Mouse (Mus musculus): ENCODE results near the gene Sertad2.

The Sertad2 gene

DNA sequence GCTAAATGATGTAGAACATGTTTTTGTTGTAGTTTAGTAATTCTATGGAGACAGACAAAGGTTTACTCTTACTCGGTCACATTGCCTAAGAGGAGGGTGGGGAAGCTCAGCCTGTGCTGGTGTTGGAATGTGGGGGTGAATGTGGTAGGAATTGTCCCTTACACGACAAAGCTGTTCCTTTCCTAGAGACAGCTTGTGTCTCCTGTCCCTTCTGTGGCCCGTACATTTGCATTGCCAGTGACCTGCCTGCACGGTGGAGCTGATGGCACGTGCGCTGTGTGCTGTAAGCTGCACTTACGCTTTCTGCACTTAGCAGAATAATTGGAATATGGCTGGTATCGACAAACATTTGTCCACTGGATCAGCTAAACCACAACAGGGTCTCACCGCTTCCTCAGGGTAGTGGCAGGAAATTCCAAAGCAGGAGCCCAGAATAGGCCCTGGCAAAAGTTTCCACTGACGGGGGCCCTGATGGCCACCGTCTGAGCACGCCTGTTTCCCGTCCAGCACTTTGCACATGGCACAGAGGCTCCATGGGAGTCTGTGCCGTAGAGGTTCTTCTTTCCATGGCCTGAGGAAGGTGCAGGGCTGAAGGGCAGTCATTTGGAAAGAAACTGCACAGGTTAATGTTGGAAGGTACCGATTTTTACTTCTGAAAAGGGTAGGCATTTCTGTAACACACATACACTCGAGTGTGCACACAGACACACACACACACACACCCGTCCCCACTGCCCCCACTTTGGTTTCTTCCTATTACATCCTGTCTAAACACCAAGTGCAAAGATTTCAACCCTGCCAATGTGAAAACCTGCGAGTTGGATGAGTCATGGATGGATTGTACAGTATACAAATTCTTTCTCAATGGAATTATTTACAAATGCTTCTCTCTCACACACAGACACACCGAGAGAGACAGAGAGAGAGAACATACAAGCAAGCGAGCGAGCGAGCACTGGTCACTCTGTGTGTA, 51.5 kb downstream of the Sertad2 start:
- CTCF ChIA-PET = no interaction called here

DNA sequence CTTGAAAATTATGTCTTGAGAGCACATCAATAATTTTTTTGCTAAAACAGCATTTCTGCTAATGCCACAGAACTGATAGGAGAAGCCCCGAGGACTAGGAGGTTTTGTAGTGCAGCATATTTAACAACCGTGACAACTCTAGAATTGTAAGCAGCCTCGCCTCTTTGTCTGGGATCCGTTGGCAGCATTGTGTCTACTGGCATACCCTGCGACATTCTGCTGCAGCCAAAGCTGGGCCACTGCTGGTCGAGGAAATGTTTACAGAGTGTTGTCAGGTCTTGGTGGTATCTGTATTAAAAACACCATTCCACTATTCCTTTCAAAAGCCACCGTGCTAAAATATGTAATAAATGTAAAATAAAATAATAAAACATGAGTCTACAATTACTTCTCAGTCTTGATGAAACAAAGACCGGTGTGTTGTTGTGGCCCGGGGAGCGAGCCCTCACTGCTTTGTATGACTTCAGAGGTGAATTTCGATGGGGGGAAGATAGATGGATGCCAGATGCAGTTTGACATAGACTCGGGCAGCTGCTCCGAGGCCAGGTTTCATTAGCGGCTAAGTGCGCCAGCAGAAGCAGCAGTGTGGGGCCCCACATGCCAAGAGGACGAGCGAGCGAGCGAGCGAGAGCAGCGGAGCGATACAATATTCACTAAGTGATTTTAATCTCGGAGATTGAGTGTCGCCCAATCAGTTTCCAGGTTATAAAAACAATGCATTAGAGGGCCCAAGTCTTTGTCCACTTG, 60.2 kb downstream of the Sertad2 start:
- CTCF ChIA-PET = no interaction called here

DNA sequence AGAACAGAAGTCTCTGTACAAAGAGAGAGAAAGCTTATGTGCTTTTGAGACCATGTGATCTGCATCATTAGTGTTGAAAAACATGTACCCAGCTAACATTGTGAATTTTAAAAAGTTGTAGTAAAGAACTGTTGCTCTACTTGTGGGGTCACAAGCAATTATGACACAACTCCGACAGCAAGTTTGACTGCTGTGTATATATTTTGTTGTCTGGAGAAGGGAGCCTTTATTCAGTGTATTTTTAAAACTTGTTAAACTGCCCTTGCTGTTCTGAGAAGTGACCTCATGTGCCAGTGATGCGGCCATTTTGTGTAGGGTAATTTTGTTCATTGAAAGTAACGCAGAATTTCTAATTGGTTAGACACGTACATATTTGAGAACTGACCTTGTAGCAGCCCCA, 61.1 kb downstream of the Sertad2 start:
- CTCF ChIA-PET = no interaction called here

DNA sequence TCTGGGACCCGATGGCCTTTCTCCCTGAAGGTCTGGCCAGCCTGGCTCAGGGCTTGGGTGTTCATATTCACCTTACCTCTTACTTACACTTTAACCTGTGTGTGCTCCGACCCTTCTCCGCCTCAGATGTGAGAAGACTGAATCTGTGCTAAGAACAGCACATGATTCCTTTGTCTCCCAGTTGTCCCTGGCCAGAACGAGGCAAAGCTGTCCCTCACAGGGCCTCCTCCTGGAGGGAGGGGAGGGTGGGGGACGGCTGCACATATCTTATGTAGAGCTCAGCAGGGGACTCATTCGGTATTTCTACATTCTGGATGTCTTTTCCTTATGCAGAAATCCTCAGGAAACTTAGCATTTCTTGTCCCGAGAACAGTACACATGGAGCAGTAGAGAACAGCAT, 62.6 kb downstream of the Sertad2 start:
- CTCF ChIA-PET = no interaction called here

DNA sequence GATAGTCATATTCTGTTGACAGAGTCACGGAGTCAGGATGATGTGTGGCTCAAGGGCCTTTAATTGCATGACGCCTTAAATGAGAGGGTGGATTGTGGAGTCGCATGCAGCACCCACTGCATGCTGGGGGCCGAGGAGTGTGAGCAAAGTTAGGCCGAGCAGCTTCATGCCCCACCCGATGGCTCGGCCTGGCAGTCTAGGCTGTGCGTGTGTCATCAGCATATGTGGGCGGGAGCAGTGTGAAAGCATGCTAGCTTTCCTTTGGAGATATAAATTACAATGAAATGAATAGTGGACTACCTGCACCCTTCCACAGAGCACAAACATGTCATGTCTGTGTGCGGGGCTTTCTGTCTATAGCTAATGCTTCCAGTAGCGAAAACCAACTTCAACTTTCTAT, 65.4 kb downstream of the Sertad2 start:
- CTCF ChIA-PET = no interaction called here

DNA sequence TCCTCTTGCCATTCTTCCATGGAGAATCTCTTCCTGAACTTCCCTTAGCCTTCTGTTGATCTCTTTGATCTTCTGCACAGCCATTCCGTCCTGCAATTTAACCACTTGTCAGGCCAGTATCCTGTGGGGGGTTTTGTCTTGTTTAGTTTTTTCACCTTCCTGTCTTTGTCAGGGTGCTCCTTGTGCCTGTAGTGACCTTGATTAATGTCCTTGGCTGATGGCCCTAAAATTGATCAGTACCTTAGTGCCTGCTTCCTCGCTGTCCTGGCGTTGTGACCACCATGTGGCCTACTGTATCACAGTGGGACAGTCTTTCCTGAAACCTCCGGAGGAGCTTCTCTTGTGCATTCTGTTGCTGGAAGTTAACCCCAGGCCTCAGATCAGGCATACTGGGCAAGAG, 70.2 kb downstream of the Sertad2 start:
- CTCF ChIA-PET = interaction anchor here (0.7 kb wide), 1 partner anchor 165 kb away, joined by 4 read pairs; no protein-coding TSS in a partner anchor

DNA sequence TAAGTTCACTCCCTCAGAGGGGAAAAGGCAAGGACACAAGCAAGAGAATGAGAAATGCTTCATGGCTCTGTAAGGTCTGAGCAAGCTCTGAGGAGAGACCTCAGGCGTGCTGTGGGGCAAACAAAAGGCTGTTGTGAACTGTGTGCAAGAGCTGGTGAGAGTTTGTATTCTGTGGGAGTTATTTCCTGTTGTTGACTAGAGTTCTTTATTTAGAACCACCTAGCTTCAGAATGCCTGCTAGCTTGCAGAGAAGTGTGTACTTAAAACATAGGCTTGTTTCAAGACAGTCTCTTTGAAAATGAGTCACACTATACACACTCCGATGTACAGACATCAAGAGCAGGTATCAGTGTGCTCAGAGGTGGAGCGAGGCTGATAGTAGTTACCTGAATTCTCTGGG, 73.0 kb downstream of the Sertad2 start:
- CTCF ChIA-PET = no interaction called here

DNA sequence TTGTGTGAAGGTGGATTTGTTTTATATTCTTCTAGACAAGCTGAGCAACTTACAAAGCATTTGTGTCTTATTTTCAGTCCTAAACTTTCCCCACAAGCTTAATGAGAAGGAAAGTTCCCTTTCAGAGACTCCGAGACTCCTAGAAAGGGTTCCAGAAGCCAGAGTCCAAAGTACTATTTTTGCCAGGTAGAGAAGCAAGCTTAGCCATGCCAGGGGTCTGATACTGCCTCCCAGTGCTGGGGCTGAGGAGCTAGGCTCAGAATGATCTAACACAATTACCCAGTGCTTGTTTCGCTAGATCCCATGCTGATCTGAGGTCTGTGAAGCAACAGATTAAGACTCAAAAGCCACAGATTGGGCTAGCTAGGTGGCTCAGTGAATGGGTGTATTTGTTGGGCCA, 84.1 kb downstream of the Sertad2 start:
- CTCF ChIA-PET = no interaction called here

DNA sequence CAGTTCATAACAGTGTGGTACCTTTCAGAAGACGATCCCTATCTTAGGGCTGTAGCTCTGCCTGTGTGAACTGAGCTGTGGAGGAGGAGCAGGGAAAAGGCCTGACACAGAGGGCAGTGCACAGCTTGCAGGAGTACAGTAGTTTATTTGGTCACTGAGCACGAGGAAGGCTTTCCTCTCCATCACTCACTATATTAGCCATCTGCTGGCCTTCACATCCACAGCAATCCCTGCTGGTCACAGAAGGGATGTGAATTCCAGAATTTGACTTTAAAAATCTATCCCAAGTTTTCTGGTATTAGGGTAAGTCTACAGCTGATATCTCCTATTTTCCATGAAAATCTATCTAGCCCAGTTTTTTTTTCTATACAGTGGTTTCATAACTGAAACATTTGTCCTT, 85.2 kb downstream of the Sertad2 start:
- CTCF ChIA-PET = interaction anchor here (0.9 kb wide), 1 partner anchor 10 kb away, joined by 3 read pairs; no protein-coding TSS in a partner anchor

DNA sequence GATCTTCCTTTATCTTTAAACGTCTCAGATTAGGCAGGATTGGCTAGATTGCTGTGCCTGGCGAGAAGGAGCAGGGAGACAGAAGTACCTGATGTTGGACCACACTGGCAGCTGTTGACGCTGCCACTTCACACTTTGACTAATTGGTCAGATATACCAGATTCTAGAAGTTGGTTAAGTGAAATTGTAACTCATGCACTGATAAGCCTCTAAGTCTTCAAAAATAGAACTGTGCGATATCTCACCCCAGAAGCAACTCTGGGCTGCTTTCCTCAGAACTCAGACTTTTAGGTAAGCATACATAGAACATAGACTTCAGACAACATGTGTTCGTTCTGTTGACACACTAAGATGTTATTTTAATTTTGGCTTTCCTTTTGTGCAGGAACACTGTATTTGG, 86.6 kb downstream of the Sertad2 start:
- CTCF ChIA-PET = interaction anchor here (1.2 kb wide), 1 partner anchor 8 kb away, joined by 3 read pairs; no protein-coding TSS in a partner anchor

DNA sequence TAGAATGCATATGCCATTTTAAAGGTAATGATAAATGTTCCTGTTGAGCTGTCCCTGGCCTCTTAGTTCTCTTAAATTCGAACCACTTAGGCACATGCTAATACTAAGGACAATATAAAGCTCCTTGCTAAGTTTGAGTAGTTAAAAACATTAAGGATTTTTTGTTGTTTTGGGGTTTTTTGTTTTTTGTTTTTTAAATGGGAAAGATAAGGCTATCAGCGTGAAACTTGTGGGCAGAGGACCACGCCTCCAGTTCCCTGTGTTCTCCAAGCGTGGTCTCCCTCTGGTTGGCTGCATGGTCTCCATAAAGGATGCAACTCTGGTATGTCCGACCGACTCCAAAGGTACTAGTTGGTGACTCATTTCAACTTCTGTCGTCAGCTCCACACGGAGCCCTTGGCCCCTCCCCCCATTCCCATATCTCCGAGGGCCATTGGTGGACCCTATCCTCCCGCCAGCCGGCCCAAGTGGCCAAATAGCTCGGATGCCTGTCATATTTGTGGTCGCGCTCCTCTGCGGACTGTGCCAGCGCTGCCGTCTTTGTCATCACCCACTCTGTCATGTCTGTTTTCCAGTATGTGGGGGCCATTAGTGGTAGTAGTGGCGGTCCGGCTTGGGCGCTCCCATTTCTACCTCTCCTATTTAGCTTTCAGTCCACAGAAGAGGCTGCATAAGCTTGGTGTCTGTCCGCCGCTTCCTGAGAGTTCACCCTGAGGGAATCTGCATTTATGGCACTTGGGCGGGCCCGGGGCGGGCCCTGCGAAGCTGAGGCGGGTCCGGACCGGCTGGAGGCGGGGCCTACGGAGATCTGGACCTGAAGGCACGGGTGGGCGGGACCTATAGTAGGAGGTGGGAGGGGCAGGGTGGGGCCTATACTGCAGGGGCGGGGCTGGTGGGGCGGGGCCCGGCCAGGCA, 88.2 kb downstream of the Sertad2 start:
- CTCF ChIA-PET = interaction anchor here (0.6 to 1.1 kb wide), 4 partner anchors 9 to 909 kb away, joined by 3 to 4 read pairs (median 4); no protein-coding TSS in a partner anchor

DNA sequence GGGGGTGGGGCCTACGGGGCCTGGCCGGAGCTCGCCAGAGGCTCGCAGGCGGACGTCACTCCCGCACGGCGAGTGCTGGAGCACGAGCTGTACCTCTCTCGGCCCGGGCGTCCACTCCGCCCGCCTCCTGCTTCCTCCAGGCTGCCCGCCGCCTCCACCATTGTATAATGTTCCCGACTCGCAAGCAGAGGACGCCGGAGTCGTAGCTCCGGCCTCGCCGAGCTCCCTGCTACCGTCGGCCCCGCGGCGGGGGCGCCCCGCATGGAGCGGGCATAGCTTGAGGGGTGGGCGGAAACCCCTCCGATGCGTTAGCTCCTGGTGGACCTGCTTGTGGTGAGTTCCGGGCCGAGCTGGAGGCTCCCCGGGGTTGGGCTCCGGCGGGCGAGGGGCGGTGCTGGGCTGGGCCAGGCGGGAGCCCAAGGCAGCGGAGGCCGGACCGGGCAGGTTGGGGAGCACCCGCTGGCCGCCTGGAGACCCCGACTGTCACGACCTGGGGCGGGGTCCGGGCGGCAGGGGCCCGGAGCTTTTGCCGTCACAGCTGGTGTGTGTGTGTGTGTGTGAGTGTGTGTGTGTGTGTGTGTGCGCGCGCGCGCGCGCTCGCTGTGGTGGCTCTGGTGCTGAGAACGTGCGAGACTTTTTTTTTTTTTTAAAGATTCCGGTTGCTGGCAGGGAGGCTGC, 89.0 kb downstream of the Sertad2 start:
- CTCF ChIA-PET = interaction anchor here (0.6 to 1.1 kb wide), 5 partner anchors 8 to 908 kb away, joined by 3 to 8 read pairs (median 3); no protein-coding TSS in a partner anchor

DNA sequence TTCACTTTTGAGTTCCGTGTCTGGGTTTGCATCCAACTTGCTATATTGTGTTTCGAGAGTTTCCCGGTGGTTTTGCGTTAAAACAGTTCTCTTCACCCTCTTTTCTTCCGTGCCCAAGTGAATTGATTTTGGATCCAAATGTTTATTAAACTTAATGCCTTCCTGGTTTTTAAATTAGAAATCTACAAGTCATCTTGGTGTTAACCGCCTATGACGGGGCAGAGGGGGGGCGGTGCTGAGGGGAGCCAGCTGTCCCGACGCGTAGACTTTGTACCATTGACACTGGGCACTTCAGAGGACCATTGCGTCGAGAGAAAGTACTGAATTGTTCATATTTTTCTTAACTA, 89.5 kb downstream of the Sertad2 start:
- CTCF ChIA-PET = interaction anchor here (0.7 kb wide), 2 partner anchors 182 to 384 kb away, joined by 3 to 8 read pairs; no protein-coding TSS in a partner anchor

DNA sequence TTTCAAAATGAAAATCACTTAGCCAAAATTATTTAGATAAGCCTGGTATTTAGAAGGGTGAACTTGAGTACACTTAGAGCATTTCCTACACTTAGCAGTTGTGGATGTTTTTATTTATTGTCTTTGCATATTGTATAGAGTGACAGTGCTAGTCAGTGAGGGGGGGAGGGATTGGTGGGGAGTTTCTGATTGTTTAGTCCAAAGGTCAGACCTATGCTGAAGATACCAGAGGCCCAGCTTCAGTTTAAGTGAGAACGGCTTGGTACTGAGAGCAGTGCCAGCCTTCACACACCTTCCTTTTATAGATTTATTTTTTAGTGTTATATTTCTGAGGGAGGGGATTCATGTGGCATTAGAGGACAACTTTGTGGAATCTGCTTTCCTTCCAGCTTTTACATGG, 91.5 kb downstream of the Sertad2 start:
- CTCF ChIA-PET = no interaction called here

DNA sequence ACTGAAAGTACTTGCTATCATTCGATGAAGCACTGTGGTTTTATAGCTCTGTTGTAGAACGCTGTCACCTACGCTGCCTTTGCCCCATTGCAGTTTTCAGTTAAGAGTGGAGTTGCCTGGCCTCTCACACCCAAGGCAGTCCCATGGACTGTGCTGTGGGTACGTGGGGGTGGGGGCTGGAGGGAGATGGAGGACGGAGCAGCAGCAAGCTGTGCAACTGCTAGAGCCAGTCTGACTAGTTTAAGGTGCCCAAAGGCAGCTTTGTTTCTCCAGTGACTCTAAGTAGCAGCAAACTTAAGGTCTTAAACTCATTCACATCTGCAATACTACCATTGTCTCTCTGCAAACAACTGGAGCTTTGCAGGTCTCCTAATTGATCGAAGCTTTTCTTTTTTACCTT, 92.6 kb downstream of the Sertad2 start:
- CTCF ChIA-PET = interaction anchor here (0.7 kb wide), 1 partner anchor 38 kb away, joined by 4 read pairs; no protein-coding TSS in a partner anchor

DNA sequence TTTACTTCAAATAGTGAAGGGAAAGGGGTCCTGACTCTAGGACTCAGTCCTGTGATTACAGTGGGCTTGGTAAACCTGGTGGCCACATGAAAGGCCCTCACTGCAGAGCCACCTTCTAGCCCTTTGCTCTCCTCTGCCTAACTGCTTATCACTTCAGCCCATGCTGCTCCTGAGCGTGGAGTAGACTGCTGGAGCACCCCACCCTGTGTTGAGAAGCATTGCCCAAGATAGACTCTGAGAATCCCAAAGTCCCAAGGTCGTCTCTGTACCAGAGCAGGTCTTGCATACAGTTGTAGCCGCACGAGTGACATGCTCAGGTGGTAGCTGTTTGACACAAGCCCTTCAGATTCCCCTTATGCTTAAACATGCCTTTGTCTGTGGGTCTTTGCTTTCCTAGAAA, 93.1 kb downstream of the Sertad2 start:
- CTCF ChIA-PET = interaction anchor here (0.7 kb wide), 1 partner anchor 38 kb away, joined by 4 read pairs; no protein-coding TSS in a partner anchor

DNA sequence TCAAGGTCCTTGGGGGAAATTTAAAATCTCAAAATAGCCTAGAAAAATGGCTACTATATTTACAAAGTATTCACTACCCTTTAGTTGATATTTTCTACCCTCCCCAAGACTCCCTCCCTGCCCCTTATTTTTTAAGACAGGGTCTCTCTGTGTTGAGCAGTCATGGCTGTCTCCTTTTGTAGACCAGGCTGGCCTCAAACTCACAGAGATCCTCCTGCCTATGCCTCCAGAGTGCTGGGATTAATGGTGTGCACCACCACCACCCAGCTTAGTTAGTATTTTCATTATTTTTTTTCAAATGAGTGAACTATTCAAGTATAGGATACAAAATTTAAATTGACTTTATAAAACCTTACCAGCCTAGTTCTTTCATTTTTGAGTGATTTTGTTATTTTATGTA, 94.0 kb downstream of the Sertad2 start:
- CTCF ChIA-PET = no interaction called here

DNA sequence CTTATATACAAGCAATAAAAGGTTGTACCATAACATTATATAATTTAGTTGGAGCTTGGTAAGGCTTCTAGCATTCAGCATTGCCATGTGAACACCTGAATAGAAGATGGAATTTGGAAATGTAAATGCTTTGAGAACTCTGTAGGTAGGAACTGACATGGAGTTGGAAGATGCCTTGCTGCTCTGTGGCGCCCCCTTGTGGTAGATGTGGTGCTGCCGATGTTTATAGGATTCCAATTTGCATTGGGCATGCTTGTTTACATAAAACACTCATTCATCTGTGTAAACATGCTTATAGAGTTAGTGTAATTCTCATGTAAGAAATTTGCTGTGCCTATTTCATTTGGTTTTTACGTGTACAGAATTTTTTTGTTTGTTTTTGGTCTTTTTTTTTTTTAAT, 95.8 kb downstream of the Sertad2 start:
- CTCF ChIA-PET = interaction anchor here (0.5 to 1.7 kb wide), 4 partner anchors 10 to 623 kb away, joined by 3 to 5 read pairs (median 4); no protein-coding TSS in a partner anchor

DNA sequence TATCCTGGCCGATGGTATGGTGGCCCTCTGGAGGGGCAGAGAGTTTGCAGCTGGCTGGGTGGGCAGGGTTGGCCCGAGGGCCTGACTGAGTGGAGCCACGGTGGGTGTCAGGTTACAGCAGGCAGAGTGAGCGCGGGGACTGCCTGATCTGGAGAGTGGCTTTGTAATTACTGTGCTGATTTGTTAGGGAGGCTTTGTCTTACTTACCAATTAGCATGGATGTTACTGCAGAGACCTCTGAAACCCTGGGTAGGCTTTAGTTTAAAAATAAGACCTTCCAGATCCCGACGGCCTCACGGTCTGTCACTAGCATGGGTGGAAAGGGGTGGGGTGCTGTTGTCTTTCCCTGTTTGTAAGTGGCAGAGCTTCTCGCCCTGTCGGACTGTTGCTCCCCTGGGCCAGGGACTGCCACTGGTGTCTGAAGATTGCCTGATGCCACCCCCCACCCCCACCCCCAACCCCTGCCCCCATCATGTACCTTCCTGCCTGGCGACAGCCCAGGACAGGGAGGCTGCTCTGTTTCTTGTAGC, 96.9 kb downstream of the Sertad2 start:
- CTCF ChIA-PET = interaction anchor here (0.6 to 1.7 kb wide), 3 partner anchors 8 to 103 kb away, joined by 3 to 5 read pairs (median 4); no protein-coding TSS in a partner anchor

DNA sequence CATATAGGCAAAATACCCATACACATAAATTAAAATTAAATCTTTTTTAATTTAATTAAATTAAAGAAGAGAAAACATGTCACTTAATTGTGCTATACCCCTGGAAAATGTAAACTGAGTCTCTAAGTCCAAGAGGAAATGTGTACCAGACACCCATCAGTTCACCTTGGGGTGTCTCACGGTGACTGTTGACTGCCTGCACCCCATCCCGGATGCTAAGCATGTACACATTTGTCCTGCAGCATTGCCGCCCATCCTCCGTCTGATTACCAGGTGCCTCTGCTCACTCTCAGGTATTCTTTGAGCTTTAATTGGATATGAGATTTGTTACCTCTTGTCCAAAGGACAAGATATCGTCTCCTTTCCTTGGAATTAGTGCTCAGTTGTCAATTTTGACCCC, 99.3 kb downstream of the Sertad2 start:
- CTCF ChIA-PET = interaction anchor here (0.6 kb wide), 1 partner anchor 15 kb away, joined by 3 read pairs; no protein-coding TSS in a partner anchor

All from spleen, embryonic (tissue).